ENCODE assay signal across 21 mouse cellular contexts in the genomic region with DNA sequence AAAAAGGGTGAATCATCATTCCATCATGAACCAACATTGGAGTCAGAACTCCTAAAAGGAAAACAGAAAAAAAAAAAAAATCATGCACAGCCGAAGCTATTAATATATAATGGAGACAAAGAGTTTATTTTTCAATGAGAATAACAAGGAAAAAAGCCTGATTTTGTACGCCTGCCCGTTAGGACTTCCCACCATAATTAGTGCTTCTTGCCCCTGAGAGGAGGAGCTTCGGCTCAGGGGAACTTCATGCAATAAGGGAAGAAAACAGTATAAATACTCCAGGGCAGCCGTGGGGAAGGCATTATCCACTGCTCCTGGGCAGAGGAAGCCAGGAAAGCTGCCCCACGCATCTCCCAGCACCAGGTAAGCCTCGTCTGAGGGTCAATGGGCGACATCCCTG. TPM values are rescaled to one million over a fixed set of nuclear protein-coding genes. Genes with fewer than 3 reads are reported as not detected.
DNase-seq lines count a peak whose midpoint lies in the region; ATAC-seq and TF ChIP-seq lines count a peak whose summit lies in the region.
"Had no signal": no experiment of that assay in that cellular context is flagged by ENCODE, and none has a peak within 500 bp of the region (broad histone marks: within the 10 kb centered on the region; RNA-seq: fewer than 3 reads in every experiment).

Gene Col10a1 (plus strand): TSS at position 301 of the 400 bp plus-strand sequence.

- no peak within 1 kb of the TSS for H3K4me2 ChIP-seq in limb, embryonic 14.5 days (replicated peaks; ENCODE audit: low read depth, low read length, severe bottlenecking)
- H3K4me2 ChIP-seq: embryonic facial prominence, embryonic 13.5 days; forebrain, embryonic 12.5 days had no signal

- DNase-seq in limb, embryonic 14.5 days (ENCODE audit: low spot score), result no peak
- DNase-seq in limb, embryonic 10.5 days (ENCODE audit: low spot score), result no peak
- DNase-seq in heart, adult 11 months, result no peak
- no peak for DNase-seq in frontal cortex, adult 2 months (ENCODE audit: extremely low spot score in 1 of 2, low spot score in 1 of 2)
- DNase-seq: adrenal gland, adult 8-10 months; adrenal gland, postnatal 14 days; adrenal gland, postnatal 36 days; cerebellum, adult 11-12 months; cerebellum, adult 2 months; cerebellum, adult 9-10 months; cerebellum, postnatal 10 days; cerebellum, postnatal 25 days had no signal

- no peaks in the 10 kb centered on the region for H3K9me3 ChIP-seq in limb, embryonic 14.5 days (ENCODE audit: control insufficient read depth, low read length)
- no peaks in the 10 kb centered on the region for H3K9me3 ChIP-seq in limb, embryonic 10.5 days (replicated peaks)
- H3K9me3 ChIP-seq: embryonic facial prominence, embryonic 13.5 days; forebrain, embryonic 10.5 days; forebrain, embryonic 12.5 days had no signal

- no peaks in the 10 kb centered on the region for H3K4me1 ChIP-seq in limb, embryonic 14.5 days (ENCODE audit: control insufficient read depth, insufficient read depth, low read length)
- H3K4me1 ChIP-seq in limb, embryonic 10.5 days, result no peaks in the 10 kb centered on the region
- peaks cover 3% of the 10 kb centered on the region; the same call in 1 of the 2 replicates for H3K4me1 ChIP-seq in embryonic fibroblast, embryonic 13.5 days (ENCODE audit: control insufficient read depth, insufficient read depth, low read length)
- H3K4me1 ChIP-seq: embryonic facial prominence, embryonic 13.5 days; forebrain, embryonic 10.5 days; forebrain, embryonic 12.5 days had no signal

- H3K4me3 ChIP-seq in limb, embryonic 14.5 days (replicated peaks; ENCODE audit: low read length), result no peak within 1 kb of the TSS
- H3K4me3 ChIP-seq in limb, embryonic 10.5 days, result no peak within 1 kb of the TSS
- H3K4me3 ChIP-seq in embryonic fibroblast, embryonic 13.5 days (ENCODE audit: insufficient read depth, low read length), result no peak within 1 kb of the TSS
- H3K4me3 ChIP-seq: embryonic facial prominence, embryonic 13.5 days; erythroblast, embryonic 14.5 days; forebrain, embryonic 10.5 days; forebrain, embryonic 12.5 days had no signal

- no peak within 1 kb of the TSS for H3K9ac ChIP-seq in limb, embryonic 14.5 days (ENCODE audit: low read depth, low read length, severe bottlenecking)
- H3K9ac ChIP-seq: embryonic facial prominence, embryonic 13.5 days; forebrain, embryonic 12.5 days had no signal

- no peak for TF ChIP-seq POLR2A in limb, embryonic 14.5 days (IDR thresholded peaks at IDR 0.05; ENCODE audit: borderline replicate concordance, extremely low read depth, insufficient read depth, insufficient read length)
- no peak for TF ChIP-seq POLR2A in embryonic fibroblast, embryonic 13.5 days (IDR thresholded peaks at IDR 0.05; ENCODE audit: low read depth, low read length)

- H3K27ac ChIP-seq in limb, embryonic 14.5 days (replicated peaks; ENCODE audit: low read depth, low read length), result no peak within 1 kb of the TSS
- no peak within 1 kb of the TSS for H3K27ac ChIP-seq in limb, embryonic 10.5 days
- peak within 1 kb of the TSS; percentile 1; the same call in 1 of the 2 replicates for H3K27ac ChIP-seq in embryonic fibroblast, embryonic 13.5 days (ENCODE audit: insufficient read depth, low read length)
- H3K27ac ChIP-seq: embryonic facial prominence, embryonic 13.5 days; forebrain, embryonic 10.5 days; forebrain, embryonic 12.5 days had no signal

- H3K36me3 ChIP-seq in limb, embryonic 14.5 days (ENCODE audit: control insufficient read depth, insufficient read depth, low read length), result no peaks in the 10 kb centered on the region
- H3K36me3 ChIP-seq in limb, embryonic 10.5 days, result no peaks in the 10 kb centered on the region
- H3K36me3 ChIP-seq: forebrain, embryonic 12.5 days had no signal

- TF ChIP-seq CTCF in embryonic fibroblast, embryonic 13.5 days (IDR thresholded peaks at IDR 0.05; ENCODE audit: borderline replicate concordance, insufficient read depth, low read length), result no peak

- ATAC-seq in limb, embryonic 14.5 days (ENCODE audit: low FRiP score, low read depth), result no peak
- ATAC-seq: activated CD4-positive, CD25-positive, alpha-beta regulatory T cell, adult 4 months; forebrain, embryonic 14.5 days; forebrain, embryonic 16.5 days; Patski had no signal

- no peaks in the 10 kb centered on the region for H3K27me3 ChIP-seq in limb, embryonic 14.5 days (ENCODE audit: control insufficient read depth, insufficient read depth, low read length)
- no peaks in the 10 kb centered on the region for H3K27me3 ChIP-seq in limb, embryonic 10.5 days (ENCODE audit: low read depth, poor library complexity, severe bottlenecking)
- H3K27me3 ChIP-seq: embryonic facial prominence, embryonic 13.5 days; forebrain, embryonic 12.5 days; Patski had no signal

- 51% methylated on average over 8 of the region's 8 CpGs for WGBS in limb, embryonic 14.5 days
- 76% methylated on average over 8 of the region's 8 CpGs for whole genome bisulfite sequencing in limb, embryonic 10.5 days

RNA-seq across cellular contexts. Expression of gene Col10a1, which starts in this region (rescaled TPM):
- polyA plus RNA-seq in limb, embryonic 14.5 days (2012; rRNA removed), result 165 and 175 TPM in 2 replicates
- 15.7 and 17.6 TPM in 2 replicates for polyA plus RNA-seq in limb, embryonic 14.5 days (2014; fragmentation: Nextera tagmentation; extraction: Ambion mirVana)
- 0.18 TPM in 1 of 2 replicates, not detected in the other for polyA plus RNA-seq in limb, embryonic 10.5 days (2016; fragmentation: Nextera tagmentation; extraction: Ambion mirVana)
- polyA plus RNA-seq in embryonic fibroblast, embryonic 13.5 days (2011; ENCODE audit: insufficient read length, low read depth, missing spikeins), result 20.2 and 23.0 TPM in 2 replicates
- polyA plus RNA-seq in frontal cortex, adult 2 months (2012; rRNA removed), result 0.25 and 0.26 TPM in 2 replicates
- polyA plus RNA-seq: erythroblast, embryonic 14.5 days; forebrain, embryonic 14.5 days; Patski had no signal

Comparison
In these comparisons a context has a peak if more than half of its experiments do, and no peak if none do; other contexts are left out.
1. RNA of gene Col10a1 (polyA plus RNA-seq): 15.7 to 175 TPM in limb, embryonic 14.5 days and 20.2 to 23.0 TPM in embryonic fibroblast, embryonic 13.5 days; 0.25 to 0.26 TPM in frontal cortex, adult 2 months and 0.18 TPM in limb, embryonic 10.5 days; every median in the first group is over 10 times any median in the second.